Mouse (Mus musculus): ENCODE data around the gene Gse1. TPM values are rescaled to one million over a fixed set of nuclear protein-coding genes. Genes with fewer than 3 reads are reported as not detected.

The Gse1 gene
- polyA plus RNA-seq, 1 experiment from 2014 or later: 22.6 TPM

DNA sequence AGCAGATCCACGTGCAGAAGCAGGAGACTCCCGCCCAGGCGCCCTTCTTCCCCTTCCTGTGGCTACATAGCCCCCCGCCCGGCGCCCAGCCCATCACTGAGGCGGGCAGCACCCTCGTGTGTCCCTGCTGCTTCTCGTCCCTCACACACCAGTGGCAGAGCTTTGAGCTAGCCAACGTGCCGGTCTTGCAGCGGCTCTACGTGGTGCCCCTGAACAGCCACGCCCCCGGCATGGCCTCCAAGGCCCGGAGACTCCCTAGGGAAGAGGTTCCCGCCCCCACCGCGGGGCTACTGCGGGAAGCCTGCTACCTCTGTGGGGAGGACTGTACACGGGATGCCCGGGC, 1.3 kb downstream of the Gse1 start:
- DNase-seq (ENCODE audit: low spot score): no peak

DNA sequence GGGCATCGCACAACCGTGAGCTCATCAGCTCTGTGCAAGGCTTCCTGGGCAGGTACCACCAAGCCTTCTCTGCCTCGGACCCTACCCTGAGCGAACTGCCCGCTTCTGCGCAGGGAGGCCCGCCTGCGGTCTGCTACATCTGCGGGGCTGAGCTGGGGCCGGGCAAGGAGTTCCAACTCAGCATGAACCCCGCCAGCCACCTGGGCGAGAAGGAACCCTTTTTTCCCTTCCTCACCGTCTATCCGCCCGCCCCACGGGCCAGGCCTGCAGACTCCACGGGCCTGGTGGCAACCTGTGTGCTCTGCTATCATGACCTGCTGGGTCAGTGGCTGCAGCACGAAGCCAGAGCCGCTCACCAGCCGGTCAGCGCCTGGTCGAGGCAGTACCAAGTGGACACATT, 1.8 kb downstream of the Gse1 start:
- 11% methylated on average over 22 of the region's 22 CpGs for WGBS
- peak overlapping the region; percentile 64 for H3K9ac ChIP-seq (ENCODE audit: low read length)
- peaks cover 16% of the 10 kb centered on the region for H3K27me3 ChIP-seq (replicated peaks; ENCODE audit: control insufficient read depth, insufficient read depth, low read length)
- no peaks in the 10 kb centered on the region for H3K36me3 ChIP-seq (ENCODE audit: control insufficient read depth, insufficient read depth, low read length)
- peak overlapping the region; percentile 57 for H3K4me3 ChIP-seq (ENCODE audit: low read depth, low read length)
- no peak for DNase-seq (ENCODE audit: low spot score)
- no peaks in the 10 kb centered on the region for H3K9me3 ChIP-seq (replicated peaks; ENCODE audit: control insufficient read depth, low read length)
- ATAC-seq: no peak
- peak overlapping the region; percentile 93 for H3K4me2 ChIP-seq (ENCODE audit: low read length)
- H3K27ac ChIP-seq (ENCODE audit: low read depth, low read length): no peak overlapping the region
- H3K4me1 ChIP-seq (ENCODE audit: control insufficient read depth, insufficient read depth, low read length): peaks cover 41% of the 10 kb centered on the region

More for the DNA sequence above, 1.3 kb downstream of the Gse1 start:
- no peak overlapping the region for H3K27ac ChIP-seq (ENCODE audit: low read depth, low read length)
- H3K4me2 ChIP-seq (ENCODE audit: low read length): peak overlapping the region; percentile 93
- ATAC-seq: peak; percentile 4; the same call in 1 of the 2 replicates
- H3K36me3 ChIP-seq (ENCODE audit: control insufficient read depth, insufficient read depth, low read length): no peaks in the 10 kb centered on the region
- under 1% methylated on average over 19 of the region's 22 CpGs for WGBS
- peaks cover 39% of the 10 kb centered on the region for H3K4me1 ChIP-seq (ENCODE audit: control insufficient read depth, insufficient read depth, low read length)
- H3K9me3 ChIP-seq (replicated peaks; ENCODE audit: control insufficient read depth, low read length): no peaks in the 10 kb centered on the region
- peaks cover 16% of the 10 kb centered on the region for H3K27me3 ChIP-seq (replicated peaks; ENCODE audit: control insufficient read depth, insufficient read depth, low read length)
- H3K4me3 ChIP-seq (ENCODE audit: low read depth, low read length): peak overlapping the region; percentile 57
- H3K9ac ChIP-seq (ENCODE audit: low read length): peak overlapping the region; percentile 64

DNA sequence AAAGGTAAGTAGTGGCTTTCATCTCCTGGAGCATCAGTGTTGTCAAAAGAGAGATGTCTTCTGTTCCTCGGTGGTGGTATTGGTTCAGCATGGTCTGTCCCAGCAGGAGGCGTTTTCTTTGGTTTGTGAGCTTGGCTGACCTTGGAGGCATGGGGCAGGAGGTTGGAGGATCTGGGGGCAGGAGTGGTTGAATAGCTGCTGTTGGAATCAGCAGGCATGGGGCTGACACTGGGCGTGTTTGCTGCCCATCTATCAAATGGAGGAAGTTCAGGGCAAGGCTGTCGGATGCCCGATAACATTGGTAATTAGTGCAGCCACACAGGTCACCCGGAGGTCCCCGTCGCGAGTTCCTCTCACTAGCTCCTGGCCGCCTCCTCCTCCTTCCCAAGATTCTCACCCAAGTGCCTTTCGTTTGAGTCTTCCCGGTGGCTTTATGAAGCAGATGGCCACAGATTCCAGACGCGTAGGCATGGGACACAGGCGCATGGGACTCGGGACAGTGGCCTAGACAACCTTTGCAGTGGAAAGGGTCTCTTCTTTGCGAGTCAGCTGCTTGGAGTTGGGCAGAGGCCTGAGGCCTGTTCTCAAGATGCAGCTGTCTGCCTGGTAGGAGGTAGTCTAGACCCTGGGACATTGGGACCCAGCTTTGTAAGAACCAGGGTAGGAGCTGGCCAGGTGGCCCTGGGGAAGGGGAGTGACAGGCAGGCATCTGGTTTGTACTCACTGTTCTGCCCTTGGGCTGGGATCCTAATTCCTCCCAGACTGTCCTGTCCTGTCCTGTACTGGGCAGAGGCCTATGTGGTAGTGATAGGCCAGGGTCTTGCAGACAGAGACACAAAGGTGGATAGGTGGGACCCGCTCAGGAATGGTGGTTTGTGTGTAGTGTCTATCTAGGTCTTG, 2.7 kb downstream of the Gse1 start:
- no peak for DNase-seq (ENCODE audit: low spot score)
- Histone ChIP-seq H3K4me1 (ENCODE audit: control insufficient read depth, insufficient read depth, low read length) (peaks cover 43% of the 10 kb centered on the region), H3K9me3 (replicated peaks; ENCODE audit: control insufficient read depth, low read length) (no peaks in the 10 kb centered on the region), H3K4me2 (ENCODE audit: low read length) (peak overlapping the region; percentile 93), H3K27me3 (replicated peaks; ENCODE audit: control insufficient read depth, insufficient read depth, low read length) (peaks cover 16% of the 10 kb centered on the region), H3K27ac (ENCODE audit: low read depth, low read length) (no peak overlapping the region), H3K9ac (ENCODE audit: low read length) (peak overlapping the region; percentile 64; the same call in 1 of the 2 replicates), H3K4me3 (ENCODE audit: low read depth, low read length) (peak overlapping the region; percentile 57), H3K36me3 (ENCODE audit: control insufficient read depth, insufficient read depth, low read length) (no peaks in the 10 kb centered on the region)
- WGBS: 53% methylated on average over 18 of the region's 18 CpGs
- ATAC-seq: no peak

DNA sequence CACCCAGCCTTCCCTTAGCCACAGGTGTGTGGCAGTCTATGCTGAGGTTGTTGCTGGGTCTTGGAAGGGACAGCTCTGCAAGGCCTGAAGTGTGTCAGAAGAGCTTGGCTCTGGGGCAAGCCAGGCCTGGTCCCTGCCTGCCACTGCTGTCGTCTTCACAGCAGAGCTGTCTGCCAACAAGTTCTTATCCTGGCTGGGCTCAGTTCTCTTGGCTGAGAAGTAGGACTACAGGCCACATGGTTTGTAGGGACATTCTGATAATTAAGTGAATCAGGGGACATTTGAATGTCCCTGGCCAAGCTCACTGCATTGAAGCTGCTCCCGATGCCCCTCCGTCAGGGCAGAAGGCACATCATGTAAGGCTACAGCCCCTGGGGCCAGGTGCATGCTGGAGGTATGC, 3.6 kb downstream of the Gse1 start:
- no peak overlapping the region for H3K27ac ChIP-seq (ENCODE audit: low read depth, low read length)
- peaks cover 16% of the 10 kb centered on the region for H3K27me3 ChIP-seq (replicated peaks; ENCODE audit: control insufficient read depth, insufficient read depth, low read length)
- H3K9me3 ChIP-seq (replicated peaks; ENCODE audit: control insufficient read depth, low read length): no peaks in the 10 kb centered on the region
- H3K4me2 ChIP-seq (ENCODE audit: low read length): peak overlapping the region; percentile 93
- no peak overlapping the region; the same call in 1 of the 2 replicates for H3K9ac ChIP-seq (ENCODE audit: low read length)
- DNase-seq (ENCODE audit: low spot score) (no peak), ATAC-seq (no peak)
- no peaks in the 10 kb centered on the region for H3K36me3 ChIP-seq (ENCODE audit: control insufficient read depth, insufficient read depth, low read length)
- H3K4me1 ChIP-seq (ENCODE audit: control insufficient read depth, insufficient read depth, low read length): peaks cover 43% of the 10 kb centered on the region
- WGBS: 67% methylated on average over 3 of the region's 3 CpGs
- no peak overlapping the region for H3K4me3 ChIP-seq (ENCODE audit: low read depth, low read length)

DNA sequence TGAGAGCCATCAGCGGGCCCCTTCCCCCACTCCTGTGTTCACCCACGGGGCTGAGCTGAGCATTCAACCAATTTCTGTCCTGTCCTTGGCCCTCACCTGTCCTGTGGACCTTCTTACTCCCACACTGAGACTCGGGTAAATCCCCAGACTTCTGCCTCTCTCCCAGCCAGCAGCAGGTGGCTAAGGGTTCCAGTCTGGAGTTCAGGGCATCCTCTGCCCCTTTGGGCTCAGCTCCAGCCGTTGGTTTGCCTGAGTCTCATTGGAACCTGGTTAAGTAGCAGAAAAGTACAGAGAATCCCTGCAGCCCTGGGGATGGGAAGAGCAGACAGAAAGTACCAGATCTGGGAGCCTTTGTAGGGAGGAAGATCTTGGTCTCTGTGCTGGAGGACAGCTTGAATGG, 4.1 kb downstream of the Gse1 start:
- no peak for DNase-seq (ENCODE audit: low spot score)
- Histone ChIP-seq H3K4me2 (ENCODE audit: low read length) (peak overlapping the region; percentile 93), H3K27ac (ENCODE audit: low read depth, low read length) (no peak overlapping the region), H3K9me3 (replicated peaks; ENCODE audit: control insufficient read depth, low read length) (no peaks in the 10 kb centered on the region), H3K4me3 (ENCODE audit: low read depth, low read length) (no peak overlapping the region), H3K27me3 (replicated peaks; ENCODE audit: control insufficient read depth, insufficient read depth, low read length) (peaks cover 16% of the 10 kb centered on the region), H3K36me3 (ENCODE audit: control insufficient read depth, insufficient read depth, low read length) (no peaks in the 10 kb centered on the region), H3K9ac (ENCODE audit: low read length) (peak overlapping the region; percentile 43), H3K4me1 (ENCODE audit: control insufficient read depth, insufficient read depth, low read length) (peaks cover 43% of the 10 kb centered on the region)
- WGBS: 43% methylated on average over 4 of the region's 4 CpGs
- ATAC-seq: no peak

DNA sequence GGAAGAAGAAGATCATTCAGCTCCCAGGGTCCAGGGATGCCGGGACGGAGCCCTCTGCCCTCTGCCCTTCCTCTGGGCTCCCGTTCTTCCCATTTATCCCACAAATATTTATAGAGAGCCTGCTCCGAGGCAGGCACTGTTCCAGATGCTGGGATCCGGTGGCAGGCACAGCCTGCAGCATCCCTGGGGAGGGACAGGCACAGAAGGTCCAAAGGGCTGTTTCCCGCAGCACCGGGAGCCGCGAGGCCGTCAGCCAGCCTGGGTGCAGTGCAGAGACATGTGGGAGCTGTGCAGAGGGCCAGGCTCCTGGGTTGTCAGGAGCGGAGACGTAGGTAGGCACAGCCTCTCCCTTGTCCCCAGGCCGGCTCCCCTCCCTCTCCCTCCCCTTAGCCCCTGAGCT, 4.7 kb downstream of the Gse1 start:
- Histone ChIP-seq H3K27ac (ENCODE audit: low read depth, low read length) (no peak overlapping the region), H3K4me1 (ENCODE audit: control insufficient read depth, insufficient read depth, low read length) (peaks cover 40% of the 10 kb centered on the region), H3K27me3 (replicated peaks; ENCODE audit: control insufficient read depth, insufficient read depth, low read length) (peaks cover 16% of the 10 kb centered on the region), H3K4me2 (ENCODE audit: low read length) (peak overlapping the region; percentile 93), H3K36me3 (ENCODE audit: control insufficient read depth, insufficient read depth, low read length) (no peaks in the 10 kb centered on the region), H3K9ac (ENCODE audit: low read length) (peak overlapping the region; percentile 43), H3K9me3 (replicated peaks; ENCODE audit: control insufficient read depth, low read length) (no peaks in the 10 kb centered on the region), H3K4me3 (ENCODE audit: low read depth, low read length) (peak overlapping the region; percentile 6; the same call in 1 of the 2 replicates)
- DNase-seq (ENCODE audit: low spot score) (no peak), ATAC-seq (no peak)
- WGBS: 32% methylated on average over 13 of the region's 13 CpGs

DNA sequence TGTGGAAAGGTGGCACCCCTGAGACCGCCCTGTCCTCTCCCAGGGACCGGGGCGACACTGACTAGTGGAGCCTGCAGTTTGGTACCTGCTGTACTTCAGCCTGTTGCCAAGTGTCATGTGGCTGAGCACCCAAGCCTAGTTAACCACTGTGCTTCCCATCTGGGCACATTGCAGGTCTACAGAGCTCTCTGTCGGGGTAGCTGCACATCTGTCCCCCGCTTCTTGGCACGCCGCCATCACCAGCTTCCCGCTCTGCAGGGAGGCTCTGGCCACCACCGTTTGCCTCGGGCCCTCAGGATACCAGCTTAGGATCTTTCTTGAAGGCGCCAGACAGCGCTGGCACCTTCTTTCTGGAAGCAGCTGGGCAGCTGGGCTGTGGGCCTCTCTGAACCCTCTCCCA, 6.2 kb downstream of the Gse1 start:
- Histone ChIP-seq H3K9me3 (replicated peaks; ENCODE audit: control insufficient read depth, low read length) (no peaks in the 10 kb centered on the region), H3K27me3 (replicated peaks; ENCODE audit: control insufficient read depth, insufficient read depth, low read length) (peaks cover 12% of the 10 kb centered on the region), H3K4me1 (ENCODE audit: control insufficient read depth, insufficient read depth, low read length) (peaks cover 38% of the 10 kb centered on the region), H3K4me2 (ENCODE audit: low read length) (no peak overlapping the region), H3K9ac (ENCODE audit: low read length) (peak overlapping the region; percentile 41; the same call in 1 of the 2 replicates), H3K4me3 (ENCODE audit: low read depth, low read length) (no peak overlapping the region), H3K36me3 (ENCODE audit: control insufficient read depth, insufficient read depth, low read length) (no peaks in the 10 kb centered on the region), H3K27ac (ENCODE audit: low read depth, low read length) (0 out of 2 replicates have a peak overlapping the region, but pooled peaks have one; percentile 27)
- DNase-seq (ENCODE audit: low spot score) (peak; percentile 65), ATAC-seq (peak; percentile 41; the same call in 1 of the 2 replicates)
- WGBS: 47% methylated on average over 12 of the region's 12 CpGs

DNA sequence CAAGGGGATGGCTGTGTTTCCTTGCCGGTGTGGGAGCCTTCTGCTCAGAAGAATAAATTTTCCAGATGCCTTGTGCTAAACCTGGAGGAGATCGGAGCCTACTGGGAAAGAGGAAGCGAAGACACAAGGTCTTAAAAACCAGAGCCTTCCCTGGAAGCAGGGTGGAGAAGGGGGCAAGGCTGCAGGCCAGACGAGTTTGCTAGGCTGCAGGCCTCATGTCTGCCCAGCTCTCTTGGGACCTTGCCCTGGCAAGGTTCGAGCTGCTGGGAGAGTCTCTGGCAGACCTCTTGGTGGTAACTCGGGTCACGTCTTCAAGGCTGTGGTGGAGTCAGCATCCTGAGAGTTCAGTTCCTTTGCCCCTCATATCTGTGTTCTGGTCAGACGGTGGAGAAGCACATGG, 6.6 kb downstream of the Gse1 start:
- ATAC-seq (no peak), DNase-seq (ENCODE audit: low spot score) (no peak)
- Histone ChIP-seq H3K36me3 (ENCODE audit: control insufficient read depth, insufficient read depth, low read length) (no peaks in the 10 kb centered on the region), H3K4me1 (ENCODE audit: control insufficient read depth, insufficient read depth, low read length) (peaks cover 34% of the 10 kb centered on the region), H3K9ac (ENCODE audit: low read length) (peak overlapping the region; percentile 41; the same call in 1 of the 2 replicates), H3K9me3 (replicated peaks; ENCODE audit: control insufficient read depth, low read length) (no peaks in the 10 kb centered on the region), H3K27me3 (replicated peaks; ENCODE audit: control insufficient read depth, insufficient read depth, low read length) (peaks cover 8% of the 10 kb centered on the region; the same call in 1 of the 2 replicates), H3K27ac (ENCODE audit: low read depth, low read length) (peak overlapping the region; percentile 27; the same call in 1 of the 2 replicates), H3K4me2 (ENCODE audit: low read length) (no peak overlapping the region), H3K4me3 (ENCODE audit: low read depth, low read length) (no peak overlapping the region)
- WGBS: 73% methylated on average over 8 of the region's 8 CpGs

DNA sequence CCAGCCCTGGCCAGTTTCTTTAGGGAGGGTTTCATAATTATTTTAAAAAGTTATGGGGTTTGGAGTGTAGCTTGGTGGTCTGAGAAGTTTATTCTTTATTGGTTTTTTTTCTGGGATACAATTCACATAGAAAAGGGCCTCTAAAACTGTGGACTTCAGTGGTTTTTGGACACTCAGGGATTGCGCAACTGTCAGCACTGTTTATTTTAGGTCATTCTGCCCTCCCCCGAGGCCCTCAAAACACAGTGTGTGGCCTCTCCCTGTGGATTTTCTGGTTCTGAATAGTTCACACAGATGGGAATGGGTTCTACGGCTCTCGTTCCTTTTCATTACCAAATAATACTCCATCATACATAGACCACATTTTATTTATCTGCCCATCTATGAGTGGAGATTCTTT, 15.0 kb downstream of the Gse1 start:
- Histone ChIP-seq H3K4me1 (ENCODE audit: control insufficient read depth, insufficient read depth, low read length) (no peaks in the 10 kb centered on the region), H3K27ac (ENCODE audit: low read depth, low read length) (no peak overlapping the region), H3K4me3 (ENCODE audit: low read depth, low read length) (no peak overlapping the region), H3K9me3 (replicated peaks; ENCODE audit: control insufficient read depth, low read length) (no peaks in the 10 kb centered on the region), H3K9ac (ENCODE audit: low read length) (no peak overlapping the region), H3K27me3 (replicated peaks; ENCODE audit: control insufficient read depth, insufficient read depth, low read length) (no peaks in the 10 kb centered on the region), H3K36me3 (ENCODE audit: control insufficient read depth, insufficient read depth, low read length) (no peaks in the 10 kb centered on the region), H3K4me2 (ENCODE audit: low read length) (no peak overlapping the region)
- WGBS: 98% methylated on average over 4 of the region's 4 CpGs
- ATAC-seq (no peak), DNase-seq (ENCODE audit: low spot score) (no peak)
